Mouse (Mus musculus): ENCODE measurements at regions not wholly inside any gene's neighbourhood (a gene's known extent, or its start where the extent isn't known, plus 50 kb on each side); places are given as distances from the start of the nearest gene placed in this dataset.

- DNase-seq = no peak
These were observed 331.2 kb upstream of the Celf2 start for GRCm38 (mm10) chr2:7840612-7841011.

DNA sequence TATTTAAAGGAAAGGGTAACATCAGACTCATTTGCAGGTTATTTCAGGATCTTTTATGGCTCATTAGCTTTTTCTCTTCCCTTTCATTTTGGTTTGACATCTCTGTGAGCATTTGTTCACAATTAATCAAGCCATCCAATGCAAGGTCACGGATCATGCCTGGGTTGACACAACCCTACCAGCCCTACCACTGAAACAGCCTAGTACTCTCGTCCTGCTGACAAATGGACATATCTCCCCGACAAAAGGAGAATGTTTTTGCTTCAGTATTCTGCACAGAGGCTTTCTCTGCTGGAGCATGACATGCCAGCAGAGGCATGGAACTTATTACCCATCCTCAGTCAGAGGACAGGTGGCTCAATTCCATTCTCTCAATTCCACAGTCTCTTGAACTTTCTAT, 328.5 kb upstream of the Celf2 start:
- DNase-seq = no peak

GRCm38 (mm10) chr2:7831239-7831638, 321.9 kb upstream of the Celf2 start:
- no peak for DNase-seq

DNA sequence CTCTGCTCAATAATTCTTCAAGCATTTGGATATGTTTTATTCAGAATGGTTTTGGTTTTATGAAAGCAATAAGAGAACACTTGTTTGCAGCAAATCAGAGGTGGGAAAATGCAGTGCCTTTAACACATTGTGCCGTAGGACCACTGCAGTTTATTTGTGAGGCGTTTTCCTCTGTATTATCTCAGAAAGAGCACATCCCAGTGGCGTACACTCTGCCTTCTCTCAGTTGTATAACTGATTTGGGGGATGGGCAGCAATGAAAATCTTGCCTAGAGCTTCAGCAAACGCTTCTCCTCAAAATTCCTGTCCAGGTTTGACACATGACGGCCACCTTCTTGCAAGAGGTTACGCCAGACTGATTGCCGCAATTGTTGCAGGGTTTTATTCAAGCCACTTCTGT, 316.9 kb upstream of the Celf2 start:
- DNase-seq = no peak

DNA sequence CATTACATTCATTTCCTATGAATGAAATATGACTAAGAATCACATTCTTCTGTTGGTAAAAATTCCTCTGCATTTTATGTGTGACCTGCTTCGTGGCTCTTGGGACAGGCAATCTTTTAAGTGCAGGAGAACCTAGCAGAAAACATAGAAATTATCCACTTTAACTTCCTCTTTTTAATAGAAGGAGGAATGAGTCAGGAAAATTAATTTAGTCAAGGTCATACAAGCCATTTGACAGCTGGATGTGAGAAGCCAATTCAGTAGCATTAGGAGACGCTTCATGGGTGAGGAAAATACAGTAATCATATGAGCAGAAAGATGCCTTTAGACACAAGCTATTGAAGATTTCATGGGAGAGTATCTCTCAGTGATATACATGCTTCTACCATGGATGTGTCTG, 287.1 kb upstream of the Celf2 start:
- no peak for DNase-seq

GRCm38 (mm10) chr2:7792456-7793145, 283.2 kb upstream of the Celf2 start:
- DNase-seq = peak; percentile 21 to 68

DNA sequence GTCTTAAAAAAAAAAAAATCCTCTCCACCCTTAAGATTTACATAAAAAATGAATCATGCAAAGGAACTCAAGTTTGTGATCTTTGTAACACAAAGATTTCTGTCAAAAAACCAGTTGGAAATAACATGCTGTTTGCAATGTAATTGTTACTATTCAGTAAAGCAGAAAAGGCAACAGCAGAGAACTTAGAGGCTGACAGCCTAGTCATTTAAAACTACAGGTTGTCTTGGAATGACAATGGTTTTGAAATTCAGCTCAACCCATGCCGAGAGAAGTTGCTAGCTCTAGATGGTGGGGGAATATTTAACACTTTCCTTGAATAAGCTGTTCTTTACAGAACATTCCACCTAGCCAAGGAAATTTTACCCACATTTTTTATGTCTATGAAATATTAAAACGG, 269.2 kb upstream of the Celf2 start:
- no peak for DNase-seq

GRCm38 (mm10) chr2:7734097-7734730, 224.9 kb upstream of the Celf2 start:
- no peak for DNase-seq

DNA sequence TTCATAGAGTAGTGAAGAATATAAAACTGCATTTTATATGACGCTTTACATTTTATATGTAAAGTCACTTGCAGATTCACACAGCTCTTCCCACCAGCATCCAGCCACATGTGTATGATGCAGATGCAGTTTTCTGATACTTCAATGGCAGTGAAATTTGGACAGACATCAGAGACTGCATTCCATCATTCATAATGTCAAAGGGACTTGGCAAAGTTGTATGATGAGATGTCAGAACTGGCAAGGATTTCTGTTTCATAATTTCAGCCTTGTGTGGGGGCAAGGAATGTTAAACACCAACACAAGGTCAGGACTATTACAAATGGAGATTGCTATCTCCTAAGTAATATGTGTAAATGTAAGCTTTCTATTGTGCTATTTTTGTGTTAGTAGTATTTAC, 221.6 kb upstream of the Celf2 start:
- no peak for DNase-seq

- DNase-seq = no peak
These were observed 213.0 kb upstream of the Celf2 start for GRCm38 (mm10) chr2:7722283-7722935.

DNA sequence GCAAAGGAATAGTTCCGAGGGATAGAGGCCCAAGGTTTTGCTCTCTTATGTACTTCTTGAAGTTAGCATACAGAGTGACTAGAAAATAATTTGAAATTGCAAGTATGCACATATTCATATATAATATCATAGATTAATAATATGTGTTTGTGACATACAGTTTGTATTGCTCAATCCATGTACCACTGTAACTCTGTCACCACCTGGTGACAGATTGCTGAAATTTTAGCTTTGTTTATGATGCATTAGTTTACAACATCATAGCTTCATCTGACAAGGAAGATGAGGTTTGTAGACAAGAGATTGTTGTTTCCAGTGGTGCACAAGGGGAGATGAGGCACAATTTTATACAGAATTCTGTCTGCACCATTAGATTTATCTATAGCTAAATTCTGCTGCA, 201.7 kb upstream of the Celf2 start:
- no peak for DNase-seq

DNA sequence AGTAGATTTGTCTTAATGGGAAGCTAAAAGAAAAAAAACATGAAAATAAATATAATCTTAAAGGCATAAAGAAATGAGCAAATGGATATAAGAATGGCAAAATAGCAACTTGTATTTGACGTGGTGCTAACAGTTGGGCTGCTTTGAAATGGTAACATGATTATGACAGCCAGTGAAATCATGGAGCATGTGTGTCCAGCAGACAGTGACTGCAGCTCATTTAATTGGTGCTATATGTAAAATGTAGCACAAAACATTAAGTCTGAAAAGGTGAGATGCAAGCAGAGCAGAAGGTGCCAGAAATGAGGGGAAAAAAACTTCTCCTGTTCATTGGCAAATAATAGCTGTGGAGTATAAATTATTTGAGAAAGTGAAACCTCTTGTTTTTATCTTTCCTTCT, 201.1 kb upstream of the Celf2 start:
- no peak for DNase-seq

DNA sequence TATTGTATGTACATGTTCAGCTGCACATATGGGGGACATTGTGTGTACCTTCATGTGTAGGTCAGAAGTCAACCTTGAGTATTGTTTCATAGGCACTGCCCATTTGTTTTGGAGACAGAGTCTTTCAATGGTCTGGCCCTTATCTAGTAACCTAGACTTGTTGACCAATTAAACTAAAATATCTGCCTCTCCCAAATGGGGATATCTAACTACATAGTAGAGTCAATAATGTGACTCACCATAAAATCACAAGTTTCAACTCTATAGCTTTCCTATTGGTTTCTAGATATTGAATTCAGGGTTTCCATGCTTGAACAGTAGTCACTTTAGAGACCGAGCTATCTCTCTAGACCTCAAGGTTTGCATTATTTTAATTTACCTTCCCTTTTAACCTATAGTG, 174.0 kb upstream of the Celf2 start:
- DNase-seq = no peak

DNA sequence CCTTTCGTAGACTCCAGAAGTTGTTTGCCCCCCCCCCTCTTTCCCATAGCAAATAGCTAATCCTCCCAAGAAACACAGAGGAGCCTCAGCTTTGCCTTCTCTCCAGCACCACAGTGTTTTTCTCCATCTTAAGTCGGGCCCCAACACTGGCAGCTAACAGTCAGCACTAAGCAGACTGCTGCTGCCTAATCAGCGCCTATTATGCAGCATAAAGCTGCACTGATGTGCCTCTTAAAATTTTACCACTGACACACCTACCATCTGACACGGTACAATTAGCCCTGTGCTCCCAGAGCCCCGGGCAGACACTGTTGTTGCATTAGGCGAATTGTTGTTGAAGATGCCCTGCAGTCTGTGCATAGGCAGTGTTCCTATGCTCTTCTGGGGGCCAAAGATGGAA, 131.5 kb upstream of the Celf2 start:
- no peak for DNase-seq

DNA sequence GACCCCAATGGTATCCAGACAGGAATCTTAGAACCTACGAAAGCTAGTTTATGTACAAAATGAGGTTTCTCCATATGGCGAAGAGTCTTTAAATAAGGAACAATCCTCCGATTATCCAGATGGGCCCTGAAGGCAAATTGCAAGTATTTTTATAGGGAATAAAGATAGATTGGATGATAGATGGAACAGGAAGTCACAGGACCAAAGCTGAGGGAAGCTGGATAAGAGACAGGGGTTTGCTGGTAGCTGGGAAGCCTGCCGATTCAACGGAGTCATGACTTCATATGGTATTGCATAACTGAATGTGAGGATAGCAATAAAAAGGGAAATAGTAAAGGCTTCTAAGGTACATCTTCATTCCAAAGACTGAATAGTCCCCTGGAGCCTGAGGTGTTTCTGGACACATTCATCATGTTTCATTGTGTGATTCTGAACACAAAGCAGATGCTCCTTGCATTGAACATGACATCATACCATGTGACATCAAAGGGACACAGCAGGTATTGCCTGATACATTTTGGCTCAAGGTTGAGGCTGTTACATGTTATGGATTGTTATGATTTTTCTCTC, 113.4 kb upstream of the Celf2 start:
- no peak for DNase-seq

GRCm38 (mm10) chr2:7619888-7620664, 110.7 kb upstream of the Celf2 start:
- DNase-seq = peak in 1 of 2 experiments; percentile 20

- DNase-seq = no peak
These were observed 68.8 kb upstream of the Celf2 start for GRCm38 (mm10) chr2:7578196-7578595.
